Mouse (Mus musculus) right cerebral cortex, postnatal 4 days (tissue): ENCODE results near the gene Arl1.
"Not testable (repeated sequence)": the region's sequence is repeated elsewhere in the genome, so short reads cannot be mapped to it uniquely, and the experiment has no call there.

Experiments used
- DNase-seq: peaks from one replicate; pipeline ENCODE4 v3.0.0-alpha.2; 2022

Gene Arl1

DNA sequence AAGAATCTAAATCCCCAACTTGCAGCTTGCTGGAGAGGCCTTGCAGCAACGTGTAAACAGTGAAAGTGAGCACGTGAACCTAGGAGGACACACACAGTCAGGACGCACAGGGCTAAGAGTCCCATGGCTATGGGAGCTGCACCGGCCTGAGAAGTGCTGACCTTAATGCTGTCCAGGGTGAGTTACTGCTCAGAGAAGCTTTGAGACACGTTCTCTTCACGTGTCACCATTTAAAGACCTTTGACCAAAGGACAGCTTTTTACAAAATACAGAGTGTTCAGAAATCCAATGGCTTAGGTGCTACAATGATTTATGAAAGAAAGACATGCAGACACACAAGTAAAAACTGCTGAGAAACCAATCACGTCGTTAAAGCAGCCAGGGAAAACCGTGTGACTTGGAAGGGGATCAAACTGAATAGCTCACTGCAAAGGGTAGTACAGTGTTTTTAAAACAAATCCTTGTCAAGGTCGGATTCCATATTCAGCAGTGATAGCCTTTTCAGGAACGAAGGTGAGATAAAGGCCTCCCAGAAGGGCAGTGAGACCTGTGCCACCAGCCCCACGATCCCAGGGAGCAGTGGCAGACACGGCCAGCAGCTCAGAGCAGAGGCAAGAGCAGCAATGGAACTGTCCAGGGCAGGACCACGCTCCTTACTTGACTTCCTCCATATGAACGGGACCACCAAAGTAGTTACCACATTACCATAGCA is 34.9 kb downstream of the Arl1 start:
- DNase-seq = no peak

DNA sequence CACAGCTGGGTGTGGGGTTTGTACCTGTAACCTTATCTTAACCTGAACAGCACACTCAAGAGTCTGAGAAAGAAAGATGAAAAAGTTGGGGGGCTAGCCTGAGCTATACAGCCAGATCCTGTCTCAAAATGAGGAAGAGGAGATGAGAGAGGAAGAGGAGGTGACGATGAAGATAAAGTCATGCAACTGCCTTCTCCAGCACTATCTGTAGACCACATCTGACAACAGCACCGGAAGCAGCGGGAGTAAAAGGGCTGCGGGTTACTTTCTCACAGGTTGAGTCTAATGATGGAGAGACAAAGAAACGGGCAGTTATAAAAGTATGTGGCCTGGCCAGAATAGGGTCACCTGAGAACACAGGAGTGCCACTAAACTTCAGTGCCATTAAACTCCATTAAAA is 38.3 kb downstream of the Arl1 start:
- DNase-seq = no peak

DNA sequence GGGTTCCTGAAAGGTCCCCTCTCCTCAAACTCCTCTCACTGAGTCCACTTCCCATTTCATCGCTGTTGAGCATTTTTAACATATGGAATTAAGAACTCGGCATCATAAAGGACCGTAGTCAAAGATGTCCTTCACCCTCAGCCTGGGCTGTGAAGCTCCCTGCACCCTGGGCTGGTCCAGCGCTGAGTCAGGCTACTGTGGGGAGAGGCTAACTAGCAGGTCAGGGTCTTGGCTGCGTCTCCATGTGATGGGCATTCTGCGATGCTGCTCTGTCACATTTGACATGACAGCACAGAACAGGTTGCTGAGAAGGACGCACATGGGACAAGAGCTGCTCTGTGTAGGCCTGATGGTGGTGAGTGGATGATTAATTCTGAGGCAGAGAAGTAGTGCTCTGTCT is 39.0 kb downstream of the Arl1 start:
- DNase-seq = no peak

DNA sequence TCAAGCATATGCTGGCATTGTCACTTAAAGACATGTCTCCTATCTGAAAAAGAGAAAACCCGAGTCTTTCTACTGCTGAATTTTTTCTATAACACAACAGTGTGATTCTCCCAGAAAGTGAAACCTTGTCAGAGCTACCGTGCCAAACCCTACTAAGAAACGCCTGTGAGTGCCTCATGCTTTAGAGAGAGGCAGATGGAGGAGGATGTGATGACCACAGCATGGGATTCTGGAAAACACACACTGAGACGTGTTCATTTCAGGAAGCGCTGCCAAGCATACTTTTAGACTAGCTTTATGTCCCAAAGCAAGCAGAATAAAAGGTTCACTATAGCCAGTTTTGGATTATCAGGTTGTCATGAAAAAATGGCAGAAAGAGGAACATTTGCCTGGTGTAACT is 42.3 kb downstream of the Arl1 start:
- DNase-seq = not testable (repeated sequence)

DNA sequence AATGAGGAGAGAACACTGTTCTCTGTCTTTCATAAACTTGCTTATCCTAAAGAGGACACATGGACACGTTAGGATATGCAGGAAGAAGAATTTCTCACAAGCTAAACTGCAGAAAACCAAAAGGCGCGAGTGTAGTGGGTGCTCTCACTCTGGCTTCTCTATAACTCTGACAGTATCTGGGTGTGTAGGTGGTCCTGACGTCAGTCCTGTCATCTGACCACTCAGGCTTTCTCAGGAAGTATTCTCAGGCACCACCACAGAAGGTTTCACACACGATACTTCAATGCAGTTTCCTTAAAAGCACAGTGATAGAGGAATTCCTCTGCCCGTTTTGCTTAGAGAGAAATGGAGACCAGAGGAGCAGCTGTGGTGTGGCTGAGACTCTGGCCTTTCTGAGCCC is 45.5 kb downstream of the Arl1 start:
- no peak for DNase-seq

DNA sequence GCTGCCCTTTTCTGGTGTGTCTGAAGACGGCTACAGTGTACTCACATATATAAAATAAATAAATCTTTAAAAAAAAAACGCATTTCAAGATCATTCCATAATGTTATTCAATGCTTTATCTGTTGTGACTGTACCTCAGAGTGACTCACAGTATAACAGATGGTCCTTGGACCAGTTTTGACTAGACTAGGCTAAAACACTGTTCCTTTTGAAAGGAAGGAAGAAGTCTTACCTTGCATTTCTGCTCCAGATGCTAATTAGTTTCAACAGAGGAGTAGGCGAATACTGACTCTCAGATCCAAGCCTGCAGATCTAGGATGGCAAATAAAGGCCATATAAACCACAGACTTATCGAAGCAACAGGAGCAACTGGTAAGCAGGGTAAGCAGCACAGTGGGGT is 50.1 kb downstream of the Arl1 start:
- no peak for DNase-seq

DNA sequence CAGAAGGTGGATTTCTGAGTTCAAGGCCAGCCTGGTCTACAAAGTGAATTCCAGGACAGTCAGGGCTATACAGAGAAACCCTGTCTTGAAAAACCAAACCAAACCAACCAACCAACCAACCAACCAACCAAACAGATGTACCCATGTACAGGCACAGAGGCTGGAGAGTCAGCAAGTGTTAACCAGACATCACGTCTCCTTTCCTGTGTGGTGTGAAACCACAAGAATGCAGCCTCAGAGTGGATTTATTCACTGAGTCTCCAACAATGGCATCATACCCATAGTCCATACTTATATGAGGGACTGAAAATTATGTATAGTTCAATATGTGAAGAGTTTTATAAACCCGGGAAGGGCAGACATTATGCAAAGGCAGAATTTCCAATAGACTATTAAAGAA is 52.5 kb downstream of the Arl1 start:
- DNase-seq = not testable (repeated sequence)

DNA sequence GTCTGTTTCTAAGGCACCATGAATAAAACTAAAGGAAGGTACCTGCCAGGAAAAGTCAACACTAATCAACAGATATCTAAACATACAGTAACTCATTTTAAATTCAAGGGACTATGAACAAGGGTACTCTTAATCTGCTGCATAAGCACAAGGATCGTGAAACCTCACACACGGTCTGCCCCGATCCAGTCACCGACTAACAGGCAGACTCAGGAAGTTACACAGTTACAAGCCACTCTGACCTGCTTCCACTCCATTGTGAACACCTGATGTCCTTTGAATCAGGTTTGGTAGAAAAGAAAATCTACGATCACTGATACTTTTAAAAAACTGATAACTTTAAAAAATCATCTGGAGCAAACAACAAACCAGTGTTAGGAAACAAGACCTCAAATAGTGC is 53.3 kb downstream of the Arl1 start:
- DNase-seq = no peak

DNA sequence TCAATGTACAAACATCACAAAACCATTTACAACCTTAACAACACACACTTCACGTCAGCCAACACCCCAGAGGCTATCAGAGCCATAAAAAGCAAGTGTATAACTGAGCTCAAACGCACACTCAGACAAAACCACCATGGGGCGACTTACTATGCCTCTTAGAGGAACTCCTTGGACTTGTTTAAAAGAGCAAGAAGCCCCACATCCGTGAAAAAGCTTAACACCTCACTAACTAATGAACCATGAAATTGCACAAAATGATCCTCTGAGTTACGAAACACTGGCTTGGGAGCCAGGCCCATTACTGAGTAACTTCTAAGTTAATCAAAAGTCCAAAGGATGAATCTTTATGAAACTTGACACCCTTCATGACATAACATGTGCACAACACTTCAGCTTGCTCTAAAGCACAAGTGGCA is 53.9 kb downstream of the Arl1 start:
- DNase-seq = no peak

DNA sequence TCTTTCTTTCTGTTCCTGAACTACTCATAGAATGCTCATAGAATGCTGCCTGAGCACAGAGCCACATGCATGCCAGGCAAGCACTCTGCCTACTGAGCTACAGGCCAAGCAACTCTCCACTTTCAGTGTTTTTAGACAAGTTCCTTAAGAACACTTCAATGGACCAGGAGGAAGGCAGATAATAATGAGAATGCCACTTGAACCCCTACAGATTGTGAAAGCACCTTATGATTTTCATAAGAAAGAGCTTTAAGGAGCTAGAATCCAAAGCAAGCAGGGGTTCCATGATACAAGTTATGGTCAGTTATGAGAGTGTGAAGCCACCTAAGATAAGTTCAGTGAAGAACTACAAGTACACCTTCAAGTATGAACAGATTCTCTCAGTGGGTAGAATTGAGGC is 63.0 kb downstream of the Arl1 start:
- DNase-seq = no peak
